Mouse (Mus musculus) neural tube, embryonic 12.5 days (tissue): ENCODE data around the gene Clybl. TPM values are rescaled to one million over a fixed set of nuclear protein-coding genes. Genes with fewer than 3 reads are reported as not detected.

Experiments
- ATAC-seq: fragments of 200-750 bp; cut with Nextera tagmentation; 2 replicates; pipeline ENCODE4 v1.8.0; 2017; ENCODE audit warnings: low read depth, mild to moderate bottlenecking, moderate TSS enrichment, moderate library complexity; ENCODE audit not compliant: low FRiP score
- H3K27ac ChIP-seq: fragments of 300-500 bp; sonication (generic); 2 replicates; pipeline ENCODE4 v1.5.1; 2016
- H3K27me3 ChIP-seq: fragments of 300-500 bp; sonication (generic); replicated peaks from 2 replicates; pipeline ENCODE4 v1.6.1; 2016; ENCODE audit warnings: mild to moderate bottlenecking
- H3K36me3 ChIP-seq: fragments of 300-500 bp; sonication (generic); 2 replicates; pipeline ENCODE4 v1.6.1; 2016; ENCODE audit warnings: mild to moderate bottlenecking
- H3K4me1 ChIP-seq: fragments of 300-500 bp; sonication (generic); 2 replicates; pipeline ENCODE4 v1.6.1; 2016
- H3K4me2 ChIP-seq: fragments of 300-500 bp; sonication (generic); replicated peaks from 2 replicates; pipeline ENCODE4 v1.6.1; 2016; ENCODE audit warnings: mild to moderate bottlenecking
- H3K4me3 ChIP-seq: fragments of 300-500 bp; sonication (generic); 2 replicates; pipeline ENCODE4 v1.5.1; 2016
- H3K9ac ChIP-seq: fragments of 300-500 bp; sonication (generic); 2 replicates; pipeline ENCODE4 v1.6.1; 2016; ENCODE audit warnings: mild to moderate bottlenecking
- H3K9me3 ChIP-seq: fragments of 300-500 bp; sonication (generic); 2 replicates; pipeline ENCODE4 v1.6.1; 2016; ENCODE audit warnings: mild to moderate bottlenecking
- WGBS: fragments of 180-500 bp; shearing (Covaris S2); methylation state at CpG from one replicate; pipeline ENCODE4 v1.1.7; 2016; 5-methylcytosine and 5-hydroxymethylcytosine counted together
- polyA plus RNA-seq: library from polyadenylated mRNA; unstranded; fragments of >200 nt; fragmentation: Nextera tagmentation; extraction: Ambion mirVana; gene quantifications from 2 replicates; pipeline ENCODE4 v1.2.1, GENCODE M21; 2016

Gene Clybl
- polyA plus RNA-seq: 10.5 and 12.6 TPM in 2 replicates

GRCm38 (mm10) chr14:122181078-122181814, at the start of gene Clybl:
Clybl (plus strand) TSS chr14:122181704.
- ATAC-seq: peak; percentile 98

GRCm38 (mm10) chr14:122136368-122136928, 45.1 kb upstream of the Clybl start:
- WGBS: 83% methylated on average over 3 of the region's 3 CpGs
- no peaks in the 10 kb centered on the region for H3K27me3 ChIP-seq

More at GRCm38 (mm10) chr14:122181078-122181814, at the start of gene Clybl:
- no peaks in the 10 kb centered on the region for H3K36me3 ChIP-seq
- peak within 1 kb of the TSS; percentile 69 for H3K4me2 ChIP-seq
- H3K27me3 ChIP-seq: no peaks in the 10 kb centered on the region; the same call in 1 of the 2 replicates
- 3% methylated on average over 45 of the region's 45 CpGs for WGBS
- H3K4me1 ChIP-seq: no peaks in the 10 kb centered on the region; the same call in 1 of the 2 replicates
- H3K9ac ChIP-seq: peak within 1 kb of the TSS; percentile 61
- H3K9me3 ChIP-seq: no peaks in the 10 kb centered on the region
- H3K27ac ChIP-seq: no peak within 1 kb of the TSS
- peak within 1 kb of the TSS; percentile 61 for H3K4me3 ChIP-seq

GRCm38 (mm10) chr14:122137234-122137633, 44.3 kb upstream of the Clybl start:
- no peaks in the 10 kb centered on the region for H3K4me1 ChIP-seq
- H3K4me2 ChIP-seq: no peak overlapping the region
- no peak overlapping the region for H3K9ac ChIP-seq
- H3K36me3 ChIP-seq: peaks cover 37% of the 10 kb centered on the region
- no peaks in the 10 kb centered on the region for H3K27me3 ChIP-seq
- no peak overlapping the region for H3K4me3 ChIP-seq
- 96% methylated on average over 7 of the region's 7 CpGs for WGBS
- no peaks in the 10 kb centered on the region for H3K9me3 ChIP-seq
- no peak overlapping the region for H3K27ac ChIP-seq
- ATAC-seq: no peak

More at GRCm38 (mm10) chr14:122136368-122136928, 45.1 kb upstream of the Clybl start:
- Histone ChIP-seq H3K9ac (no peak overlapping the region), H3K4me2 (no peak overlapping the region), H3K4me1 (no peaks in the 10 kb centered on the region), H3K9me3 (no peaks in the 10 kb centered on the region), H3K27ac (no peak overlapping the region), H3K4me3 (no peak overlapping the region), H3K36me3 (peaks cover 35% of the 10 kb centered on the region)
- no peak for ATAC-seq

- Histone ChIP-seq H3K27me3 (no peaks in the 10 kb centered on the region), H3K9me3 (no peaks in the 10 kb centered on the region), H3K9ac (no peak overlapping the region), H3K27ac (no peak overlapping the region), H3K4me1 (no peaks in the 10 kb centered on the region), H3K4me2 (no peak overlapping the region), H3K4me3 (no peak overlapping the region), H3K36me3 (peaks cover 58% of the 10 kb centered on the region)
- no peak for ATAC-seq
- WGBS: 57% methylated on average over 1 of the region's 1 CpGs
Measured at GRCm38 (mm10) chr14:122140126-122140525, 41.4 kb upstream of the Clybl start.

GRCm38 (mm10) chr14:122143585-122144269, 37.8 kb upstream of the Clybl start:
- Histone ChIP-seq H3K27me3 (no peaks in the 10 kb centered on the region), H3K36me3 (peaks cover 75% of the 10 kb centered on the region), H3K9ac (no peak overlapping the region), H3K4me3 (no peak overlapping the region), H3K4me1 (no peaks in the 10 kb centered on the region), H3K4me2 (no peak overlapping the region), H3K27ac (no peak overlapping the region), H3K9me3 (no peaks in the 10 kb centered on the region)
- ATAC-seq: no peak
- 93% methylated on average over 4 of the region's 4 CpGs for WGBS

- ATAC-seq: no peak
- H3K27ac ChIP-seq: no peak overlapping the region
- H3K4me2 ChIP-seq: no peak overlapping the region
- H3K27me3 ChIP-seq: no peaks in the 10 kb centered on the region
- H3K9ac ChIP-seq: no peak overlapping the region
- 67% methylated on average over 1 of the region's 1 CpGs for WGBS
- H3K9me3 ChIP-seq: no peaks in the 10 kb centered on the region
- H3K4me3 ChIP-seq: no peak overlapping the region
- H3K4me1 ChIP-seq: no peaks in the 10 kb centered on the region
- peaks cover 74% of the 10 kb centered on the region for H3K36me3 ChIP-seq
Measured at GRCm38 (mm10) chr14:122145374-122145773, 36.1 kb upstream of the Clybl start.

- peaks cover 67% of the 10 kb centered on the region for H3K36me3 ChIP-seq
- no peaks in the 10 kb centered on the region for H3K9me3 ChIP-seq
- no peak overlapping the region for H3K27ac ChIP-seq
- H3K4me3 ChIP-seq: no peak overlapping the region
- no peak for ATAC-seq
- WGBS: 60% methylated on average over 5 of the region's 5 CpGs
- no peaks in the 10 kb centered on the region for H3K27me3 ChIP-seq
- no peak overlapping the region for H3K4me2 ChIP-seq
- H3K4me1 ChIP-seq: no peaks in the 10 kb centered on the region
- no peak overlapping the region for H3K9ac ChIP-seq
Measured at GRCm38 (mm10) chr14:122150616-122151015, 30.9 kb upstream of the Clybl start.

- 92% methylated on average over 7 of the region's 7 CpGs for whole genome bisulfite sequencing
- Histone ChIP-seq H3K27ac (no peak overlapping the region), H3K4me2 (no peak overlapping the region), H3K4me3 (no peak overlapping the region), H3K36me3 (peaks cover 44% of the 10 kb centered on the region), H3K9me3 (no peaks in the 10 kb centered on the region), H3K9ac (no peak overlapping the region), H3K27me3 (no peaks in the 10 kb centered on the region), H3K4me1 (no peaks in the 10 kb centered on the region)
- no peak for ATAC-seq
Measured at GRCm38 (mm10) chr14:122157738-122158137, 23.8 kb upstream of the Clybl start.

- no peak for ATAC-seq
- no peak overlapping the region for H3K4me2 ChIP-seq
- H3K27ac ChIP-seq: no peak overlapping the region
- no peaks in the 10 kb centered on the region for H3K27me3 ChIP-seq
- WGBS: 97% methylated on average over 1 of the region's 1 CpGs
- no peak overlapping the region for H3K4me3 ChIP-seq
- no peaks in the 10 kb centered on the region for H3K4me1 ChIP-seq
- H3K36me3 ChIP-seq: peaks cover 29% of the 10 kb centered on the region
- H3K9me3 ChIP-seq: 0 out of 2 replicates have a peak, but pooled peaks cover 4% of the 10 kb centered on the region
- H3K9ac ChIP-seq: no peak overlapping the region
Measured at GRCm38 (mm10) chr14:122160916-122161315, 20.6 kb upstream of the Clybl start.

GRCm38 (mm10) chr14:122168912-122169311, 12.6 kb upstream of the Clybl start:
- WGBS: 72% methylated on average over 7 of the region's 7 CpGs
- no peak overlapping the region for H3K4me3 ChIP-seq
- no peaks in the 10 kb centered on the region; the same call in 1 of the 2 replicates for H3K27me3 ChIP-seq
- H3K36me3 ChIP-seq: peaks cover 4% of the 10 kb centered on the region; the same call in 1 of the 2 replicates
- H3K27ac ChIP-seq: no peak overlapping the region
- H3K9ac ChIP-seq: no peak overlapping the region
- no peak overlapping the region for H3K4me2 ChIP-seq
- H3K9me3 ChIP-seq: 0 out of 2 replicates have a peak, but pooled peaks cover 4% of the 10 kb centered on the region
- no peaks in the 10 kb centered on the region for H3K4me1 ChIP-seq
- no peak for ATAC-seq

GRCm38 (mm10) chr14:122170202-122170781, 11.2 kb upstream of the Clybl start:
- Histone ChIP-seq H3K36me3 (no peaks in the 10 kb centered on the region), H3K9ac (no peak overlapping the region), H3K27me3 (no peaks in the 10 kb centered on the region; the same call in 1 of the 2 replicates), H3K27ac (no peak overlapping the region), H3K9me3 (no peaks in the 10 kb centered on the region), H3K4me1 (no peaks in the 10 kb centered on the region), H3K4me2 (no peak overlapping the region), H3K4me3 (no peak overlapping the region)
- no peak for ATAC-seq
- WGBS: 77% methylated on average over 7 of the region's 7 CpGs

GRCm38 (mm10) chr14:122171031-122171430, 10.5 kb upstream of the Clybl start:
- WGBS: 89% methylated on average over 7 of the region's 7 CpGs
- ATAC-seq: no peak

More at GRCm38 (mm10) chr14:122171031-122171430, 10.5 kb upstream of the Clybl start:
- Histone ChIP-seq H3K4me2 (no peak overlapping the region), H3K4me1 (no peaks in the 10 kb centered on the region), H3K36me3 (no peaks in the 10 kb centered on the region), H3K27ac (no peak overlapping the region), H3K9me3 (no peaks in the 10 kb centered on the region), H3K4me3 (no peak overlapping the region), H3K27me3 (no peaks in the 10 kb centered on the region; the same call in 1 of the 2 replicates), H3K9ac (no peak overlapping the region)
